Mouse (Mus musculus) neural tube, embryonic 15.5 days (tissue): ENCODE measurements at regions not wholly inside any gene's neighbourhood (a gene's known extent, or its start where the extent isn't known, plus 50 kb on each side); places are given as distances from the start of the nearest gene placed in this dataset.

ENCODE experiments used
- ATAC-seq: fragments of 200-750 bp; cut with Nextera tagmentation; 2 replicates; pipeline ENCODE4 v1.8.0; 2017; ENCODE audit warnings: mild to moderate bottlenecking, moderate TSS enrichment, moderate library complexity; ENCODE audit not compliant: low FRiP score
- H3K27ac ChIP-seq: fragments of 300-500 bp; sonication (generic); replicated peaks from 2 replicates; pipeline ENCODE4 v1.5.1; 2015; ENCODE audit warnings: mild to moderate bottlenecking, inconsistent platforms
- H3K27me3 ChIP-seq: fragments of 300-500 bp; sonication (generic); replicated peaks from 2 replicates; pipeline ENCODE4 v1.6.1; 2015; ENCODE audit warnings: inconsistent platforms
- H3K36me3 ChIP-seq: fragments of 300-500 bp; sonication (generic); 2 replicates; pipeline ENCODE4 v1.6.1; 2015; ENCODE audit warnings: inconsistent platforms
- H3K4me1 ChIP-seq: fragments of 300-500 bp; sonication (generic); 2 replicates; pipeline ENCODE4 v1.6.1; 2015; ENCODE audit warnings: inconsistent platforms
- H3K4me2 ChIP-seq: fragments of 300-500 bp; sonication (generic); 2 replicates; pipeline ENCODE4 v1.6.1; 2015; ENCODE audit warnings: inconsistent platforms, mild to moderate bottlenecking, moderate library complexity
- H3K4me3 ChIP-seq: fragments of 300-500 bp; sonication (generic); replicated peaks from 2 replicates; pipeline ENCODE4 v1.5.1; 2015; ENCODE audit warnings: mild to moderate bottlenecking, inconsistent platforms
- H3K9ac ChIP-seq: fragments of 300-500 bp; sonication (generic); replicated peaks from 2 replicates; pipeline ENCODE4 v1.6.1; 2015; ENCODE audit warnings: mild to moderate bottlenecking, inconsistent platforms
- H3K9me3 ChIP-seq: fragments of 300-500 bp; sonication (generic); replicated peaks from 2 replicates; pipeline ENCODE4 v1.6.1; 2016; ENCODE audit warnings: inconsistent platforms
- WGBS: fragments of 180-500 bp; shearing (Covaris S2); methylation state at CpG from one replicate; pipeline ENCODE4 v1.1.7; 2015; ENCODE audit warnings: mixed read lengths; 5-methylcytosine and 5-hydroxymethylcytosine counted together

DNA sequence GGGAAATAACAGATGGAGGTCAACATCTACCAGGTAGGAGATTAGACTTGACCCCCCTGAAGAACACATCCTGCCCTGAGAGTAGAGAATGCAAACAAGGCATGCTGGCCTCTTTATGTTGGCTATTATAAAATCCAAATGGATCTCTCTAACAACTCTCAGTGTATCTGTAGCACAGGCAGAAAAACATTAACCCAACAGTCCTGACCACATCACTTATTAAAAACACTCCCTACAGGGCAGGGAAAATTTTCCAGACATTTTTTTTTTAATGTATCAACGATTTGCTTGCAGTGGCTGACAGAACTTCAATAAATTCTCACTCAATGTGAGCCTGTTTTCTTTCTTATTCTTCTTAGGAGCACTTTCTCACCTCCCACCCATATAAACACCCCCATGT, 511.4 kb downstream of the Cdk5rap2 start:
- Histone ChIP-seq H3K9ac (no peak overlapping the region), H3K27ac (no peak overlapping the region), H3K4me1 (no peaks in the 10 kb centered on the region), H3K27me3 (no peaks in the 10 kb centered on the region), H3K9me3 (no peaks in the 10 kb centered on the region), H3K36me3 (no peaks in the 10 kb centered on the region), H3K4me3 (no peak overlapping the region), H3K4me2 (no peak overlapping the region)
- 68% methylated on average over 1 of the region's 1 CpGs for WGBS
- no peak for ATAC-seq

DNA sequence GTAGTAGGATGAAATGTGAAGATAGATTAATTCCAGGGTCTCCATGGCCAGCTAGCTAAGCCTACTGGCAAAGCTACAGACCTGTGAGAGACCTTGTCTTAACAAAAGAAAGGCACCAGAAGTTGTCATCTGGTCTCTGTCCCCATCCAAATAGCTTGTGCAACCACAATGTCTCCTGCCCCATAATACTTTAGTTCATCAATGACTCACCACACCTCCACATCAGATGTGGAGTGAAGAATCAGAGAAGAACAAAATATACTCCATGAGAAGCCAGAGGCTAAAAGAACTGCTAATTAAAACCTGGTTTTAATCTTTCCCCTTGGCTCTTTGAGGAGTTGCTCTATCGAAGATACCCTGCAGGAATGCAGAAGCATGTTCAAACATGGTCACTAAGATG, 514.1 kb downstream of the Cdk5rap2 start:
- 81% methylated on average over 1 of the region's 1 CpGs for WGBS
- H3K9me3 ChIP-seq, result no peaks in the 10 kb centered on the region
- no peaks in the 10 kb centered on the region for H3K4me1 ChIP-seq
- no peak overlapping the region for H3K4me3 ChIP-seq
- H3K36me3 ChIP-seq, result no peaks in the 10 kb centered on the region
- H3K27me3 ChIP-seq, result no peaks in the 10 kb centered on the region
- no peak overlapping the region for H3K4me2 ChIP-seq
- ATAC-seq, result no peak
- H3K27ac ChIP-seq, result no peak overlapping the region
- no peak overlapping the region for H3K9ac ChIP-seq

DNA sequence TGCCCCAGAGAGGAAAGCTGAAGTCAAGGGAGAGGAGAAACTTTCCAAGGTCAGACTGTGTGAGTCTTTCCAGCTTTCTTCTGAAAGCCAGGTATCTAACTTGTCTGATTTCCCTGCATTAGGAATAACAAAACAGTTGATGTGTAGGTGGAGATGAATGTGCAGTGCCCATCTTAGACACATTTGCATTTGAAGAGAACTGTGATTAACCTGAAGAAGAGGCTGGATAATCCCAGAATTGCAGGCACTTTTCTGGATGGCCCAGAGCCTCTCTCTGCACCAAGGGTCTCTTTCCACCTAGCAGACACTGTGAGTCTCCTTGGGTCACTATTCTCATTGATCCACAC, 517.4 kb downstream of the Cdk5rap2 start:
- Histone ChIP-seq H3K4me3 (no peak overlapping the region), H3K9ac (no peak overlapping the region), H3K4me2 (no peak overlapping the region), H3K36me3 (no peaks in the 10 kb centered on the region), H3K27ac (no peak overlapping the region), H3K27me3 (no peaks in the 10 kb centered on the region), H3K9me3 (no peaks in the 10 kb centered on the region), H3K4me1 (no peaks in the 10 kb centered on the region)
- ATAC-seq, result no peak

DNA sequence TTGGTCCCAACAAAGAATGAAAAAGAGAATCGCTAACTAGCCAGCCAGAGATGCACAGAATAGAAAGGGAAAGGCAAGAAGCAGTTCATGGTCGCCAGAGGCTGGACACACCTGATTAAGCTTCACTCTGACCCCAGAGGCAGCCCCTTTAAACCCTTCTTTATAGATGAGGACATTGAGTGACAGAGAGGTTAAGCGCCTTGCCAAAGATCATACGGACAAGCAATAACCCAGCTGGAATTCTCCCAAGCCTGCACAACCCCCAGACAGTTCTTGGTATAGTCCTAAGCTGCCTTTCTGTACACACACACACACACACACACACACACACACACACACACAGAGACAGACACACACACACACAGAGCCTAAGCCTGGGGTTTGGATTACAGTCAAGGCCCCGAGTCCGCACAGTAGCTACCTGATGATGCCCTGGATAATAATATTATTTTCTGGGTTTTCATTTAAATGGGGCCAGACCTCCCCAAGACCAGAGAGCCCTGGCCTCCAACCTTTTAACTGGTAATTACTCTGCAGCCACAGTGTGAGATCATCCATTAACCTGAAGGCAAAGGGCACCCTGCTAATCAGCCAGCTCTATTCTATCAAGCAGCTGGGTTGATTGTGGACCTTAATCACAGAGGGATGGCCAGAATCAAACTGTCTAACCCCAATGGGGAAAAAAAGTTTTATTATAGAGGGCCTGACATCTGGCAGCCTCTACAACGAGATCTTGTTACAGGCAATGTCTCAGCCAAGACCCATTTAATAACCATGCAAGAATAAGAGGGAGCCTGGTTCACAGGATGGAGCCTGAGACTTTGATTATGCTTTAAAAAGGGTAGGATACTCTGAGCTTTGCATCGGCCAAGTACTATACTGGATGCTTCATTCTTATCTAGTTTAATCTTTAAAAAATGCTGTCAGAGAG, 518.1 kb downstream of the Cdk5rap2 start:
- H3K4me3 ChIP-seq, result no peak overlapping the region
- H3K4me1 ChIP-seq, result no peaks in the 10 kb centered on the region
- WGBS, result 42% methylated on average over 8 of the region's 8 CpGs
- no peaks in the 10 kb centered on the region for H3K9me3 ChIP-seq
- H3K27me3 ChIP-seq, result no peaks in the 10 kb centered on the region
- H3K36me3 ChIP-seq, result no peaks in the 10 kb centered on the region
- ATAC-seq, result no peak
- no peak overlapping the region for H3K9ac ChIP-seq
- H3K27ac ChIP-seq, result no peak overlapping the region
- H3K4me2 ChIP-seq, result no peak overlapping the region

GRCm38 (mm10) chr4:69890655-69891054, 519.6 kb downstream of the Cdk5rap2 start:
- no peaks in the 10 kb centered on the region for H3K4me1 ChIP-seq

GRCm38 (mm10) chr4:69889931-69890634, 520.2 kb downstream of the Cdk5rap2 start:
- Histone ChIP-seq H3K27me3 (no peaks in the 10 kb centered on the region), H3K27ac (no peak overlapping the region), H3K4me1 (no peaks in the 10 kb centered on the region), H3K4me3 (no peak overlapping the region), H3K36me3 (no peaks in the 10 kb centered on the region), H3K9ac (no peak overlapping the region), H3K9me3 (no peaks in the 10 kb centered on the region), H3K4me2 (no peak overlapping the region)
- WGBS, result 23% methylated on average over 5 of the region's 5 CpGs
- ATAC-seq, result no peak

More at GRCm38 (mm10) chr4:69890655-69891054, 519.6 kb downstream of the Cdk5rap2 start:
- ATAC-seq, result no peak
- H3K4me3 ChIP-seq, result no peak overlapping the region
- no peaks in the 10 kb centered on the region for H3K36me3 ChIP-seq
- H3K27me3 ChIP-seq, result no peaks in the 10 kb centered on the region
- no peak overlapping the region for H3K27ac ChIP-seq
- H3K9ac ChIP-seq, result no peak overlapping the region
- 84% methylated on average over 2 of the region's 2 CpGs for WGBS
- H3K4me2 ChIP-seq, result no peak overlapping the region
- no peaks in the 10 kb centered on the region for H3K9me3 ChIP-seq

DNA sequence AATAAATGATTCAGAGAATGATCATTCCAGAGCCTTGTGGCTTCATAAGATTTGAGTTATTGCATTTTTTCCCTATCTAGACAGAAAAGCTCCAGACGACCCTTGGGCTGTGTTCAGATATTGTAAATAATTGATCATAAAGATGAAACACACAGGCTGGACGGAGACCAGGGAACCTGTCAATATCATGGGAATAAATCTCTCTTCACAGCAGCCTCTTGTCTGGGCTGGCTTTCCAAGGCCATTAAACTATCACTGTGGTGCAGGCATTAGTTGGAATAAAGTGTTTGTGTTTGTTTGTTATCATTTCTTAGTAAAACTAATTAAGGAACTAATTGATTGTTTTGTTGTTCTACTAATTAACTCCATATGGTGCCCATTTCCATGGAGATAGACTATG, 533.5 kb downstream of the Cdk5rap2 start:
- no peaks in the 10 kb centered on the region for H3K36me3 ChIP-seq
- H3K27me3 ChIP-seq, result no peaks in the 10 kb centered on the region
- H3K27ac ChIP-seq, result no peak overlapping the region
- no peaks in the 10 kb centered on the region for H3K9me3 ChIP-seq
- H3K4me2 ChIP-seq, result no peak overlapping the region
- 26% methylated on average over 2 of the region's 2 CpGs for WGBS
- peak; percentile 50; the same call in 1 of the 2 replicates for ATAC-seq
- no peak overlapping the region for H3K4me3 ChIP-seq
- no peak overlapping the region for H3K9ac ChIP-seq
- H3K4me1 ChIP-seq, result no peaks in the 10 kb centered on the region

DNA sequence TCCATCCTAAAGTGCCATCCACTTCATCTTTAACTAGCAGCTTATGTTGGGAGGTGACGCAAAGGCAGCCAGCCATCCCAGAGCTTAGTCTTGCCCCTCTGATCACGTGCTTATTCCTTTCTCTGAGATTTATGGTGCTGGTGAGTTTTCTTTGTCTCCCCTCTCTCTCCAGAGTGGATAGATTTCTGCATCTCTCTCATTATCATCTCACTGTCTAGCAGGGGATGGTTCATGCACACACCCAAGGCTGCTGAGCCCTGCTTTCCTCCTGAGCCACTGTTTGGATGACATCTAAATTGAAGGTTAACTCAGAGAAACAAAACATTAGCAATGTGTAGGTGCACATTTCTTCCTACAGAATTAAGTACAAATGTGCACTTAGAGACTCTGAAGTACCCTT, 539.6 kb downstream of the Cdk5rap2 start:
- Histone ChIP-seq H3K9ac (no peak overlapping the region), H3K4me3 (no peak overlapping the region), H3K4me1 (no peaks in the 10 kb centered on the region), H3K9me3 (no peaks in the 10 kb centered on the region), H3K36me3 (no peaks in the 10 kb centered on the region), H3K27me3 (no peaks in the 10 kb centered on the region), H3K27ac (no peak overlapping the region), H3K4me2 (no peak overlapping the region)
- peak; percentile 68 for ATAC-seq
- 42% methylated on average over 2 of the region's 2 CpGs for WGBS

GRCm38 (mm10) chr4:69855001-69855400, 555.2 kb downstream of the Cdk5rap2 start:
- Histone ChIP-seq H3K9me3 (no peaks in the 10 kb centered on the region), H3K4me3 (no peak overlapping the region), H3K4me1 (no peaks in the 10 kb centered on the region), H3K27me3 (no peaks in the 10 kb centered on the region), H3K4me2 (no peak overlapping the region), H3K36me3 (no peaks in the 10 kb centered on the region), H3K27ac (no peak overlapping the region), H3K9ac (no peak overlapping the region)
- 96% methylated on average over 13 of the region's 13 CpGs for WGBS
- ATAC-seq, result no peak

DNA sequence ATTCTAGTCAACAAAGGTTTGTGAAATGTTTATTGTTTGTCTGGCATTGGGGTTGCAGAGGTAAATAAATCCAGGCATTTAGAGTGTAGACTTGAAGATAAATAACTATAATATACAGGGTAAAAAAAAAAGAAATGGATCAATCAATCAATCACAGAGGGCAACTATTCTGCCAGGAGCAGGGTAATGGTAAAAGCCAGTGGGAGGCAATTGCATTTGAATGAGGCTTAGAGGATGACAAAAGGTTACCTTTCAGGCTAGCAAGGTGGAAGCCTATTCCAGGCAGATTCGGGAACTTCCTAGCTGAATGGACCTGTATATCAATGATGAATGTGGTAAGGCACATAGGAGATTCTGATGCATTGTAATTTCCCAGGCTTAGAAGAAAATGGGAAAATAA, 557.6 kb downstream of the Cdk5rap2 start:
- WGBS, result 21% methylated on average over 1 of the region's 1 CpGs
- H3K9me3 ChIP-seq, result no peaks in the 10 kb centered on the region
- no peak overlapping the region for H3K4me3 ChIP-seq
- no peak overlapping the region for H3K4me2 ChIP-seq
- no peaks in the 10 kb centered on the region for H3K4me1 ChIP-seq
- no peak overlapping the region for H3K9ac ChIP-seq
- H3K27ac ChIP-seq, result no peak overlapping the region
- H3K36me3 ChIP-seq, result no peaks in the 10 kb centered on the region
- no peak for ATAC-seq
- no peaks in the 10 kb centered on the region for H3K27me3 ChIP-seq

DNA sequence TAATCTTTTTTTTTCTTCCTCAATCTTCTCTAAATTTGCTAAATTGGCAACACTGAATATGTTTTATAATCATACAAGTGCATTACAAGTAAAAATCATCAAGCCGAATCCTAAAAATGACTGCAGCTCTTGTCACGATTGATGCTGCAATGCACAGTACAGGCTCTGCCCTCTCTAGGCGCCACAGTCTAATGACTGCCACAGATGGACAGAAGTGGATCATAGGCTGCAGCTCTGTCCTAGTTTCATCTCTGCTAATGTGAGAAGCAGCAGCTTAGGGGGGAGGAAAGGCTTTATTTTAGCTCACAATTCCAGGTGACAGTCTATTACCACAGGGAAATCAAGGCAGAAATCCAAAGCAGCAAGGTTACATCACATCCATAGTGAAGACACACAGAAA, 560.8 kb downstream of the Cdk5rap2 start:
- 84% methylated on average over 3 of the region's 3 CpGs for WGBS
- Histone ChIP-seq H3K9ac (no peak overlapping the region), H3K27ac (no peak overlapping the region), H3K36me3 (no peaks in the 10 kb centered on the region), H3K9me3 (no peaks in the 10 kb centered on the region), H3K27me3 (no peaks in the 10 kb centered on the region), H3K4me1 (no peaks in the 10 kb centered on the region), H3K4me3 (no peak overlapping the region), H3K4me2 (no peak overlapping the region)
- ATAC-seq, result no peak

GRCm38 (mm10) chr4:69839868-69840267, 570.4 kb downstream of the Cdk5rap2 start:
- no peak overlapping the region for H3K27ac ChIP-seq
- H3K4me2 ChIP-seq, result no peak overlapping the region
- no peaks in the 10 kb centered on the region for H3K36me3 ChIP-seq
- 59% methylated on average over 9 of the region's 9 CpGs for WGBS
- H3K9ac ChIP-seq, result no peak overlapping the region
- peaks cover 7% of the 10 kb centered on the region; the same call in 1 of the 2 replicates for H3K4me1 ChIP-seq
- H3K4me3 ChIP-seq, result no peak overlapping the region
- no peak for ATAC-seq
- no peaks in the 10 kb centered on the region for H3K27me3 ChIP-seq
- H3K9me3 ChIP-seq, result no peaks in the 10 kb centered on the region
